Mouse (Mus musculus) megakaryocyte, embryonic 14.5 days (primary cell): ENCODE results near the gene Stk11.

Experiments used
- FLI1 ChIP-seq: IDR thresholded peaks from 2 replicates; pipeline ENCODE4 v1.6.1; 2012; ENCODE audit warnings: low read length, inconsistent platforms, mixed read lengths
- GATA1 ChIP-seq: IDR thresholded peaks from 3 replicates; pipeline ENCODE4 v1.6.1; 2012; ENCODE audit warnings: mixed read lengths, low read length, inconsistent platforms, borderline replicate concordance

DNA sequence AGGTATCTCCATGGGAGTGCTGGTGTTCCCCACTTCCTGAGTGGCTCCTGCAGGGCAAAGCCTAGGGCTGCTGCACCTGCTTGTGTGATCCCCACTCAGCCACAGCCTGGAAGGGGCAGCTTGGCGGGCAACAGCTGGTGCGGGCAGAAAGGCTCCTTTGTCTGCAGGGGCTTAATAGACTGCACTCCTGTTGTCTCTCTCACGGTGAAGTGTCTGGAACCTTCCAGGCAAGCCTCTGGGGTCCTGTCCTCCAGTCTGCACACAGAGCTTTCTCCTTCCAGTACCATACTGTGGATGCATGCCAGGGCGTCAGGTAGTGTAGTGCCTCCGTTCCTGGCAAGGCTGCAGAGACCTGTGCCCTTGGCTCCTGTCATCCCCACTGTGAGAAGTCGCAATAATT is 2.9 kb downstream of the Stk11 start:
- TF ChIP-seq FLI1 (no peak), GATA1 (no peak)
